Mouse (Mus musculus) spleen, embryonic (tissue): Measurements from ENCODE around the gene Cdk12.
"Not testable (repeated sequence)": the region's sequence is repeated elsewhere in the genome, so short reads cannot be mapped to it uniquely, and the experiment has no call there.

ENCODE experiments used
- CTCF ChIA-PET: fragments of 350-600 bp; sonication (Branson Sonifier 250); formaldehyde crosslinking; loops from one replicate; lab custom pipeline; 2022; lab: Charles Lee

Gene Cdk12

GRCm38 (mm10) chr11:98202641-98203350, at the start of gene Cdk12:
Cdk12 (plus strand) TSS chr11:98203059.
- CTCF ChIA-PET, result interaction anchor here (0.6 kb wide), 2 partner anchors 236 to 359 kb away, joined by 5 to 7 read pairs; partner anchors contain the start of gene Mien1

GRCm38 (mm10) chr11:98155094-98155493, 47.8 kb upstream of the Cdk12 start:
- CTCF ChIA-PET, result no interaction called here

- CTCF ChIA-PET, result no interaction called here
Observed at GRCm38 (mm10) chr11:98168400-98168799, 34.5 kb upstream of the Cdk12 start.

- CTCF ChIA-PET, result not testable (repeated sequence)
Observed at GRCm38 (mm10) chr11:98182149-98182548, 20.7 kb upstream of the Cdk12 start.

GRCm38 (mm10) chr11:98187640-98188395, 15.0 kb upstream of the Cdk12 start:
- CTCF ChIA-PET, result no interaction called here

GRCm38 (mm10) chr11:98190820-98191219, 12.0 kb upstream of the Cdk12 start:
- CTCF ChIA-PET, result interaction anchor here (0.5 to 0.6 kb wide), 2 partner anchors 48 to 297 kb away, joined by 3 to 18 read pairs; no protein-coding TSS in a partner anchor

GRCm38 (mm10) chr11:98192901-98193805, 9.7 kb upstream of the Cdk12 start, which contains the start of gene Med1:
Med1 (minus strand) TSS chr11:98193293.
- CTCF ChIA-PET, result no interaction called here

- CTCF ChIA-PET, result interaction anchor here (0.6 kb wide), 1 partner anchor 236 kb away, joined by 7 read pairs; the partner anchor contains the start of gene Mien1
Observed at GRCm38 (mm10) chr11:98201791-98202640, 843 bp upstream of the Cdk12 start.

GRCm38 (mm10) chr11:98203351-98203911, 572 bp downstream of the Cdk12 start:
- CTCF ChIA-PET, result interaction anchor here (0.6 kb wide), 2 partner anchors 360 to 457 kb away, joined by 3 to 5 read pairs; no protein-coding TSS in a partner anchor

- CTCF ChIA-PET, result interaction anchor here (0.6 kb wide), 1 partner anchor 458 kb away, joined by 3 read pairs; no protein-coding TSS in a partner anchor
Observed at GRCm38 (mm10) chr11:98203931-98204421, 1.1 kb downstream of the Cdk12 start.

GRCm38 (mm10) chr11:98205463-98205862, 2.6 kb downstream of the Cdk12 start:
- CTCF ChIA-PET, result no interaction called here

- CTCF ChIA-PET, result not testable (repeated sequence)
Observed at GRCm38 (mm10) chr11:98206281-98206680, 3.4 kb downstream of the Cdk12 start.

- CTCF ChIA-PET, result not testable (repeated sequence)
Observed at GRCm38 (mm10) chr11:98209661-98210060, 6.8 kb downstream of the Cdk12 start.

- CTCF ChIA-PET, result no interaction called here
Observed at GRCm38 (mm10) chr11:98213311-98213710, 10.5 kb downstream of the Cdk12 start.

- CTCF ChIA-PET, result no interaction called here
Observed at GRCm38 (mm10) chr11:98226349-98226748, 23.5 kb downstream of the Cdk12 start.

- CTCF ChIA-PET, result interaction anchor here (0.9 kb wide), 1 partner anchor 47 kb away, joined by 18 read pairs; no protein-coding TSS in a partner anchor
Observed at GRCm38 (mm10) chr11:98238416-98238815, 35.6 kb downstream of the Cdk12 start.

GRCm38 (mm10) chr11:98238995-98239394, 36.1 kb downstream of the Cdk12 start:
- CTCF ChIA-PET, result no interaction called here

GRCm38 (mm10) chr11:98242910-98243309, 40.1 kb downstream of the Cdk12 start:
- CTCF ChIA-PET, result interaction anchor here (0.6 kb wide), 1 partner anchor 144 kb away, joined by 4 read pairs; no protein-coding TSS in a partner anchor

GRCm38 (mm10) chr11:98244415-98244814, 41.6 kb downstream of the Cdk12 start:
- CTCF ChIA-PET, result no interaction called here

GRCm38 (mm10) chr11:98247325-98247724, 44.5 kb downstream of the Cdk12 start:
- CTCF ChIA-PET, result no interaction called here
